Mouse (Mus musculus): ENCODE results near the gene Trnp1. TPM values are rescaled to one million over a fixed set of nuclear protein-coding genes. Genes with fewer than 3 reads are reported as not detected.
"Not testable (repeated sequence)": the region's sequence is repeated elsewhere in the genome, so short reads cannot be mapped to it uniquely, and the experiment has no call there.

Trnp1 gene
- polyA plus RNA-seq, 1 experiment from 2014 or later = 1.4 TPM

GRCm38 (mm10) chr4:133518601-133519368 is 20.4 kb upstream of the Trnp1 start, which contains the start of gene Kdf1:
Gene Kdf1 (plus strand): TSS chr4:133518963.
- Histone ChIP-seq H3K4me3 (ENCODE audit: low read length) (peak within 1 kb of the TSS; percentile 54), H3K4me2 (replicated peaks; ENCODE audit: low read depth, low read length) (peak within 1 kb of the TSS; percentile 51), H3K4me1 (ENCODE audit: control insufficient read depth, insufficient read depth, low read length) (peaks cover 8% of the 10 kb centered on the region; the same call in 1 of the 2 replicates), H3K27me3 (ENCODE audit: control insufficient read depth, insufficient read depth, low read length) (peaks cover 27% of the 10 kb centered on the region), H3K36me3 (ENCODE audit: control insufficient read depth, insufficient read depth, low read length) (no peaks in the 10 kb centered on the region), H3K27ac (ENCODE audit: low read depth, low read length) (peak within 1 kb of the TSS; percentile 9; the same call in 1 of the 2 replicates), H3K9me3 (ENCODE audit: control insufficient read depth, low read length) (no peaks in the 10 kb centered on the region), H3K9ac (ENCODE audit: low read depth, low read length) (peak within 1 kb of the TSS; percentile 61)
- WGBS = 2% methylated on average over 45 of the region's 69 CpGs
- peak; percentile 78 for ATAC-seq (ENCODE audit: low FRiP score, low TSS enrichment)

GRCm38 (mm10) chr4:133512972-133513371 is 14.6 kb upstream of the Trnp1 start:
- Histone ChIP-seq H3K4me2 (replicated peaks; ENCODE audit: low read depth, low read length) (no peak overlapping the region), H3K27me3 (ENCODE audit: control insufficient read depth, insufficient read depth, low read length) (peaks cover 2% of the 10 kb centered on the region; the same call in 1 of the 2 replicates), H3K4me3 (ENCODE audit: low read length) (no peak overlapping the region), H3K9ac (ENCODE audit: low read depth, low read length) (no peak overlapping the region), H3K9me3 (ENCODE audit: control insufficient read depth, low read length) (no peaks in the 10 kb centered on the region), H3K4me1 (ENCODE audit: control insufficient read depth, insufficient read depth, low read length) (no peaks in the 10 kb centered on the region), H3K27ac (ENCODE audit: low read depth, low read length) (no peak overlapping the region), H3K36me3 (ENCODE audit: control insufficient read depth, insufficient read depth, low read length) (no peaks in the 10 kb centered on the region)
- peak; percentile 61 for ATAC-seq (ENCODE audit: low FRiP score, low TSS enrichment)
- WGBS = 13% methylated on average over 8 of the region's 8 CpGs

- H3K9me3 ChIP-seq (ENCODE audit: control insufficient read depth, low read length); H3K4me1 ChIP-seq (ENCODE audit: control insufficient read depth, insufficient read depth, low read length); H3K27me3 ChIP-seq (ENCODE audit: control insufficient read depth, insufficient read depth, low read length); H3K4me3 ChIP-seq (ENCODE audit: low read length); H3K36me3 ChIP-seq (ENCODE audit: control insufficient read depth, insufficient read depth, low read length); H3K9ac ChIP-seq (ENCODE audit: low read depth, low read length); H3K27ac ChIP-seq (ENCODE audit: low read depth, low read length); H3K4me2 ChIP-seq (replicated peaks; ENCODE audit: low read depth, low read length): not testable (repeated sequence)
- WGBS = 40% methylated on average over 4 of the region's 5 CpGs
- ATAC-seq (ENCODE audit: low FRiP score, low TSS enrichment) = 0 out of 2 replicates have a peak, but pooled peaks have one; percentile 9
These were observed 14.2 kb upstream of the Trnp1 start for GRCm38 (mm10) chr4:133512511-133512910.

GRCm38 (mm10) chr4:133511050-133511449 is 12.7 kb upstream of the Trnp1 start:
- Histone ChIP-seq H3K9me3 (ENCODE audit: control insufficient read depth, low read length) (no peaks in the 10 kb centered on the region), H3K9ac (ENCODE audit: low read depth, low read length) (no peak overlapping the region), H3K27me3 (ENCODE audit: control insufficient read depth, insufficient read depth, low read length) (no peaks in the 10 kb centered on the region; the same call in 1 of the 2 replicates), H3K27ac (ENCODE audit: low read depth, low read length) (no peak overlapping the region), H3K36me3 (ENCODE audit: control insufficient read depth, insufficient read depth, low read length) (no peaks in the 10 kb centered on the region), H3K4me2 (replicated peaks; ENCODE audit: low read depth, low read length) (no peak overlapping the region), H3K4me1 (ENCODE audit: control insufficient read depth, insufficient read depth, low read length) (no peaks in the 10 kb centered on the region), H3K4me3 (ENCODE audit: low read length) (no peak overlapping the region)
- ATAC-seq (ENCODE audit: low FRiP score, low TSS enrichment) = no peak
- WGBS = 80% methylated on average over 5 of the region's 5 CpGs

DNA sequence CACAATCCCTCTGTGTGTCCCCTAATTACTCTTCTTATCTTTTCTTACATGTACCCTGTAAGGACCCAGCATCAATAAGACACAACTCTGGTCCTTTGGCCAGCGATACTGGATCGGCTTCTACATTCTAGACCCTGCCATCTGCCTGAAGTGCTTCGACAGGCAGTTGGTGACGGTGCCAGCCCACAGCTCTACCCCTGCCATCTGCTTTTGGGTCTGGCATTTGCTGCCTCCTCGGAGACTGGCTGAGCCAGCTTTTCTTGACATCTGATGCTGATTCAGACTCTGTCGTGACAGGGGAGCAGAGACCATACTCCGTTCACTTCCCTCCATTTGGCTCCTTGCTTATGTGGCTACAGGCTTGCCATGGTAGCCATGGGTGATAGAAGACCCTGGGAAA is 10.6 kb upstream of the Trnp1 start:
- Histone ChIP-seq H3K9ac (ENCODE audit: low read depth, low read length) (no peak overlapping the region), H3K4me3 (ENCODE audit: low read length) (no peak overlapping the region), H3K9me3 (ENCODE audit: control insufficient read depth, low read length) (no peaks in the 10 kb centered on the region), H3K4me1 (ENCODE audit: control insufficient read depth, insufficient read depth, low read length) (no peaks in the 10 kb centered on the region), H3K27ac (ENCODE audit: low read depth, low read length) (no peak overlapping the region), H3K36me3 (ENCODE audit: control insufficient read depth, insufficient read depth, low read length) (no peaks in the 10 kb centered on the region), H3K4me2 (replicated peaks; ENCODE audit: low read depth, low read length) (no peak overlapping the region), H3K27me3 (ENCODE audit: control insufficient read depth, insufficient read depth, low read length) (no peaks in the 10 kb centered on the region; the same call in 1 of the 2 replicates)
- no peak for ATAC-seq (ENCODE audit: low FRiP score, low TSS enrichment)
- 77% methylated on average over 7 of the region's 7 CpGs for WGBS

DNA sequence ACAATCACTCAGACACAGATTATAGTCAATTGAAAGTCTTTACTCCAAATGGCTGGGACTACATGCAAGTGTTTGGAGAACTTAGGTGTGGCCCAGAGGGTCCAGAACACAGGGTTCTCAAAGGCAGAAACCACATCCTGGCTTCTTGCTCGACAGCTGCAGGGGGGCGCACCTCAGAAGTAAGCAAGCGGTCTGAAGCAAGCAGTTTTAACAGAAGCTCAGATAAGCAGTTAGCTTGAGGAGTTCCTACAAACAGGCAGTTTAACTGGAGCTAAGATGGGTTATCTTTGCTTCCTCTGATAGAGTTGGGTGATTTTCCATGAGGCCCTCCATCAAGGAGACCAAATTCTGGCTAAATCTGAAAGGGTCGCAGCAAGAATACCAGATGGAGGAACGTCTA is 8.2 kb upstream of the Trnp1 start:
- H3K36me3 ChIP-seq (ENCODE audit: control insufficient read depth, insufficient read depth, low read length) = no peaks in the 10 kb centered on the region
- peaks cover 2% of the 10 kb centered on the region for H3K27me3 ChIP-seq (ENCODE audit: control insufficient read depth, insufficient read depth, low read length)
- 71% methylated on average over 5 of the region's 5 CpGs for WGBS
- H3K9me3 ChIP-seq (ENCODE audit: control insufficient read depth, low read length) = no peaks in the 10 kb centered on the region
- H3K4me1 ChIP-seq (ENCODE audit: control insufficient read depth, insufficient read depth, low read length) = no peaks in the 10 kb centered on the region
- H3K9ac ChIP-seq (ENCODE audit: low read depth, low read length) = no peak overlapping the region
- no peak overlapping the region for H3K4me3 ChIP-seq (ENCODE audit: low read length)
- H3K27ac ChIP-seq (ENCODE audit: low read depth, low read length) = no peak overlapping the region
- no peak for ATAC-seq (ENCODE audit: low FRiP score, low TSS enrichment)
- no peak overlapping the region for H3K4me2 ChIP-seq (replicated peaks; ENCODE audit: low read depth, low read length)

DNA sequence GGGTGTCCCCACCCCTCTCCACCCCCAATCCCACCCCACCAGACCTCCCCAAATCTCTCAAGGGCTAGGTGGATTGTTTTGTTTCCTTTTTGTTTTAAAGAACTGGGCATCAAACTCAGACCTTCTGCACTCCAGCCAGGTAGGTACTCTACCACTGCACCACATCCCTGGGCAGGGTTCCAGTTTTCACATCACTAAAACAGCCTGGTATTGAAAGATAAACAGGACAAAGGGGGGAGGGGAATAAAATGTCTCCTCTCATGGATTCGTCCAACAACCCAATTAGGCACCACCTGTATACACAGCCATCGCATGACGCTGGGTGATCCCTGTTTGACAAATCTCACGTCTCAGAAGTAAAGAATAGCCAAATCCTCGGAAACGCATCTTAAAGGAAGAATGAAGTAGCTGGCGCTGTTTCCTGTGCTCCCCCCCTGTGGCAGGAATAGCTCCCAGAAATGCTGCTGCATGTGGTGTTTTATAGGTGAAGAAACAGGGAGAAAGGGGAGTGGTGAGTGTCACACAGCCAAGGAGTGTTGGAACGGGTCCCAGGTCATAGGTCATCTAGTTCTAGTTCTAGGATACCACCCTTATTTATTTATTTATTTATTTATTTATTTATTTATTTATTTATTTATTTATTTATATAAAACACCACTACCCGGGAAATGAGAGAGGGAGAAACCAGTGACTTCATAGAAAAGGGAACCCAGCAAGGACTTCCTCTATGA is 6.6 kb upstream of the Trnp1 start:
- no peak overlapping the region for H3K9ac ChIP-seq (ENCODE audit: low read depth, low read length)
- no peak overlapping the region for H3K27ac ChIP-seq (ENCODE audit: low read depth, low read length)
- peaks cover 17% of the 10 kb centered on the region for H3K27me3 ChIP-seq (ENCODE audit: control insufficient read depth, insufficient read depth, low read length)
- no peaks in the 10 kb centered on the region for H3K36me3 ChIP-seq (ENCODE audit: control insufficient read depth, insufficient read depth, low read length)
- 64% methylated on average over 9 of the region's 9 CpGs for WGBS
- H3K4me2 ChIP-seq (replicated peaks; ENCODE audit: low read depth, low read length) = no peak overlapping the region
- H3K4me3 ChIP-seq (ENCODE audit: low read length) = no peak overlapping the region
- H3K9me3 ChIP-seq (ENCODE audit: control insufficient read depth, low read length) = no peaks in the 10 kb centered on the region
- H3K4me1 ChIP-seq (ENCODE audit: control insufficient read depth, insufficient read depth, low read length) = no peaks in the 10 kb centered on the region
- no peak for ATAC-seq (ENCODE audit: low FRiP score, low TSS enrichment)

DNA sequence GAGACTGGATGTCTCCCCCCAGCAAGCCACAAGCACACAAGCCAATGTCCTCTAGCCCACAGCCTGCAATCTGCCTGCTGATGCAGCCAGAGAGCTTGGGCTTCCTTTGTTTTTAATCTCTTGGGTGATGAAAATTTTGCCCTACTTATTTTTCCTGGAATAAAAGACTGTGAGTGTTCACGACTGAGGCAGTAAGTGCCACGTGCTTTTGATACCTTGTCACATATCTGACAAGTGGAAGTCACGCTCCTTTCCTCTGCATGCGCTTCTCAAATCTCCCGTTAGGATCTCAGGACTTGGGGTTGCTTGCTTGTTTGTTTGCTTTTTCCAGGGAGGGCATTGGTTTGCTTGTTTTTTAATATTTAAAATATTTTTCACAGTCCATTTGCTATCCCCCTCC is 6.0 kb upstream of the Trnp1 start:
- Histone ChIP-seq H3K9ac (ENCODE audit: low read depth, low read length) (no peak overlapping the region), H3K36me3 (ENCODE audit: control insufficient read depth, insufficient read depth, low read length) (no peaks in the 10 kb centered on the region), H3K4me2 (replicated peaks; ENCODE audit: low read depth, low read length) (no peak overlapping the region), H3K27me3 (ENCODE audit: control insufficient read depth, insufficient read depth, low read length) (peaks cover 24% of the 10 kb centered on the region), H3K4me3 (ENCODE audit: low read length) (no peak overlapping the region), H3K27ac (ENCODE audit: low read depth, low read length) (no peak overlapping the region), H3K9me3 (ENCODE audit: control insufficient read depth, low read length) (no peaks in the 10 kb centered on the region), H3K4me1 (ENCODE audit: control insufficient read depth, insufficient read depth, low read length) (no peaks in the 10 kb centered on the region)
- no peak for ATAC-seq (ENCODE audit: low FRiP score, low TSS enrichment)
- 41% methylated on average over 5 of the region's 5 CpGs for WGBS

GRCm38 (mm10) chr4:133501514-133501913 is 3.2 kb upstream of the Trnp1 start:
- no peaks in the 10 kb centered on the region for H3K36me3 ChIP-seq (ENCODE audit: control insufficient read depth, insufficient read depth, low read length)
- 56% methylated on average over 7 of the region's 7 CpGs for WGBS

More at GRCm38 (mm10) chr4:133501514-133501913, 3.2 kb upstream of the Trnp1 start:
- Histone ChIP-seq H3K9me3 (ENCODE audit: control insufficient read depth, low read length) (no peaks in the 10 kb centered on the region), H3K4me3 (ENCODE audit: low read length) (no peak overlapping the region), H3K4me2 (replicated peaks; ENCODE audit: low read depth, low read length) (no peak overlapping the region), H3K27me3 (ENCODE audit: control insufficient read depth, insufficient read depth, low read length) (peaks cover 50% of the 10 kb centered on the region), H3K4me1 (ENCODE audit: control insufficient read depth, insufficient read depth, low read length) (0 out of 2 replicates have a peak, but pooled peaks cover 8% of the 10 kb centered on the region), H3K9ac (ENCODE audit: low read depth, low read length) (no peak overlapping the region), H3K27ac (ENCODE audit: low read depth, low read length) (no peak overlapping the region)
- ATAC-seq (ENCODE audit: low FRiP score, low TSS enrichment) = no peak
